Mouse (Mus musculus) T-cell, adult 2 months (primary cell): Measurements from ENCODE around the gene Retreg3.
"Not testable (repeated sequence)": the region's sequence is repeated elsewhere in the genome, so short reads cannot be mapped to it uniquely, and the experiment has no call there.

Experiments
- DNase-seq: peaks from one replicate; pipeline ENCODE4 v3.0.0; 2022; ENCODE audit warnings: low spot score

Gene Retreg3

GRCm38 (mm10) chr11:101119761-101120544 is at the start of gene Retreg3, which contains the start of gene Tubg1:
Retreg3 (minus strand) TSS chr11:101119893.
Tubg1 (plus strand) TSS chr11:101119938.
- DNase-seq = peak; percentile 99

DNA sequence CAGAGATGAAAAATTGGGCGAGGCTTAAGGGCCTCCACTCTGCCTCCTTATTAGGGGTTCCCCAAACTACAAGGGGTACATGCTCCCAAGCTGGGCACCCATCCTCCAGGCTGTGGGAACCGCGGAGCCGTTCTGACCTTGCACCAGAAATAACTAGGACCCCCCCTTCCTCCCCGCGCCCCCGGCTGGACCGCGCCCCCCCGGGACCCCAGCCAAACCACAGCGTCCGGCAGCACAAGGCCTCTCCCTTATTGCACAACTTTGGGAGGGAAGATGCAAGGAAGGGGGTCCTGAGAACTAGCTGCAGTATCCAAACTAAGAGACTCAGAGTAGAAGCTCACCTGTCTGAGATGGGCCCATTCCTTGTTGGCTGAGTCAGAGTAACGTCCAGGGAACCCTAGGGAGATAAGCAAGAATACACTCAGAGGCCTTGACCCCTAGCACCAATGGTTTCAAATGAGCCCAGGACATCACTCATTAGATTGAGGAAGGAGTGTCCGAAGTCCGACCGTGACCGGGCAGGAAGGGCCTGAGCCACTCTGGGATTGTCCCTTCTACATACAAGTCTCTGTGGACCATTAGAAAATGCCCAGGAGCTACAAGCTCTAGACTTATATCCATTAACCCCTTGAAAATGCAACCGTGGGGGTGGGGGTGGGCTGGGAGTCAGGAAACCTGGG is 48.7 kb upstream of the Retreg3 start:
- DNase-seq = no peak

DNA sequence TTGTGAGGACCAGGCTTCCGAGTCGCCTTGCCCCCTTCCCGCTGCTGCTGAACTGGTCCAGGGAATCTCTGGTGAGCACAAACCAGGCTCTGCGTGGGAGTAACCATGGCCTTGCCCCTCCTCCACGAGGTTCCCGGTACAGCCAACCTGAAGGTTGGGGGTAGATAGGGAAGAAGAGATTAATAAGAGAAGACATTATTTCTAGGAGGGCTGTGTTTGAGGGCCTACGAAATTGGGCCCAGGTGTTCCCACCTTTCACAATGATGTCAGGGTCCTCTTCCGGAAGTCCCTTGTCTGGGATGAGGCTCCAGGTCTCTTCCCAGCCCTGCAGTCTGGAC is 48.2 kb upstream of the Retreg3 start:
- DNase-seq = no peak

DNA sequence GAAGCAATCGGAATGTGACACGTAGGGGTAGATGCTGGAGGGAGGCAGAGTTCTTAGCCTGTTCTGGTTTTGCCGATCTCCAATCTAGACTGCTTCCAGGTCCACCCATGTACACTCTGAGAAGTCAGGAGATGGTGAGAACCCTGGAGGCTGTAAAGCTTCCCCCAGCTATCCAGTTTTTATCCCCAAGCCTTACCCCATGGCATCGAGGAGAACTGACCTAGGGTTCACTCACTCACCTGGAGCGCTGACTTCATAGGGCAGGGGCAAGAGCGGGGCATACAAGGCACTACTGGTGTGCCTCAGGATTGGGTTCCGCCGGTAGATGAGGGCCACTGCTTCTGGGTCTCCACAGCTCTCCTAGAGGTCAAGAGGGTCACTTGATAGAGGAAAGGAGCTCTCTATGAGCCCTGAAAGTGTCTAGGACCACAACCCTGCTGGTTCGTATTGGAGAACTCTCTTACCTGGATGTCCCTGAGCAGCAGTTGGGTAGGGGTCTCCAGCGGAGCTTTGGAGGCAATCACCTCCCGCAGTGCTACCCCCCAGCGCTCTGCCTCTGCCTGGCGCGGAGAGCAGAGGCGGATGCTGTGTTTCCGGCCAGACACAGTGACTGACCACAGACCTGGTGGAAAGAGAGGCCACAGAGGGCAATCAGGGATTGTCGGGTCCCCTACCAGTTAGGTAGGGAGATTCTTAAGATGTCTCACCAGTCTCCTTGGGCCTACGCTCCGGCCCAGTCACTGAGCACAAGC is 47.7 kb upstream of the Retreg3 start:
- no peak for DNase-seq

- no peak for DNase-seq
These were observed 46.7 kb upstream of the Retreg3 start for GRCm38 (mm10) chr11:101166357-101166756.

GRCm38 (mm10) chr11:101164677-101165580 is 45.2 kb upstream of the Retreg3 start:
- DNase-seq = no peak

DNA sequence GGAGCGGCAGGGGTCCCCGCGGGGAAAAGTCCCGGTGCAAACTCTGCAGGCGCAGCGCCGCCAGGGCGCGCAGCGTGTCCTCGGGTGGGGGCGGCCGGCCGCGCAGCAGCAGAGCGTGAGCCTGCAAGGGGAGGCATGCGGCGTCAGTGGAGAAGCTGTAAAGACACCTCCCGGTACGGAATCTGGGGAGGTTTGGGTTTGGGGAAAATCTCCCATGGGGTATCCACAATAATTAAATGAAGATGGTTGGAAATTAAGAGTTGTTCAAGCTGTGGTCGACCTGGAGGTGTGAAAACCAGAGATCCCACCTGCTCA is 44.6 kb upstream of the Retreg3 start:
- no peak for DNase-seq

- DNase-seq = no peak
These were observed 44.0 kb upstream of the Retreg3 start for GRCm38 (mm10) chr11:101163476-101164350.

- DNase-seq = no peak
These were observed 43.1 kb upstream of the Retreg3 start for GRCm38 (mm10) chr11:101162772-101163171.

DNA sequence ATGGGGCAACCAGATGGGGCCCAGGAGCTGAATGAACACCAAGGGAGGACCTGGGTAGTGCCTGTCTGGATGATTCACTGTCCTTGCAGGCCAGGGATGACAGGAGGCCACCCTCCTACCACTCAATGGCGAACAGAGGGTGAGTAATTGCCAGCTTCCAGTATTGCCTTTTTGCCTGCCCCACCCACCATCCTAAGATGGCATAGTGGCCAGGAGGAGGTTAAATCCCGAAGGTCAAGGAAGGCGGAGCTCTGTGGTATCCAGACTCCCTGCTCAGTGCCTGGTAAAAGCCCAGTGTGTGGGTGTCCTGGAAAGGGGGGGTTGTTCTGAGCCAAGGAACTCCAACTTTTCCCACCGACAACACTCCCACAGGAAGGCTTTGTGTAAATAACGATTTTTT is 42.6 kb upstream of the Retreg3 start:
- no peak for DNase-seq

DNA sequence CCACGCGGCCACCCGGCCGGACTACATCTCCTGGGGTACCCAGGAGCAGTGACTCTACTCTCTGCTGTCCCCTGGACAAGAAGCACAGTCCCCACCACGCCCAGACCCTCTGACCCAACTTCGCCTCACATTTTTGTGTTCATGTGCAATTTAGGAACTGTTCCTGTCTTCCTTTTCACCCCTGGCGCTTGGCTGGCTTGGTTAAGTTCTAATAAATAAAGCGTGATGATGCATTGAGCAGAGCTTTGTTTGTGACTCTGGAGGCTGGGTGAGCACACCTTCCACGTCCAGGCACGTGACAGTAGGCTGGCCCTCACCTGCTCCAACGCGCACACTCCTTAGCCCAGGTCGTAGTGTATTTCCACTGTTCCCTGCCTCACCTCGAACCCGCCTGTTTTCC is 41.9 kb upstream of the Retreg3 start:
- DNase-seq = no peak

DNA sequence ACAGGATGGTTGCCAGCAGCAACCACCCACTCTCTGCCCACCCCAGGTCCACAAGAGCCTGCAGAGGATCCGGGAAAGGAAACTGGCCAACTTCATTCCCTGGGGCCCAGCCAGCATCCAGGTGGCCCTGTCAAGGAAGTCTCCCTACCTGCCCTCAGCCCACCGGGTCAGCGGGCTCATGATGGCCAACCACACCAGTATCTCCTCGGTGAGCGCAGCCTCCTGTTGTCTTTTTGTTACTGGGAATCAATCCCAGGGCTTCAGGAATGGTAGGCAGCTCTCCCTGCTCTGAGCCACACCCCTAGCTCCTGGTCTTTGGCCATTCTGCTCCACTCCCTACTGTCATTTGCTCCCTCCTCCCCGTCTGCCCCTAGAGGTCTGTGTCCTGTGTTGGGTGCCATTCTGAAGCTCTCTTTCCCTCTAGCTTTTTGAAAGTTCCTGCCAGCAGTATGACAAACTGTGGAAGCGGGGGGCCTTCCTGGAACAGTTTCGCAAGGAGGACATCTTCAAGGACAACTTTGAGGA is 41.4 kb upstream of the Retreg3 start:
- not testable (repeated sequence) for DNase-seq

GRCm38 (mm10) chr11:101160151-101160550 is 40.5 kb upstream of the Retreg3 start:
- DNase-seq = not testable (repeated sequence)

DNA sequence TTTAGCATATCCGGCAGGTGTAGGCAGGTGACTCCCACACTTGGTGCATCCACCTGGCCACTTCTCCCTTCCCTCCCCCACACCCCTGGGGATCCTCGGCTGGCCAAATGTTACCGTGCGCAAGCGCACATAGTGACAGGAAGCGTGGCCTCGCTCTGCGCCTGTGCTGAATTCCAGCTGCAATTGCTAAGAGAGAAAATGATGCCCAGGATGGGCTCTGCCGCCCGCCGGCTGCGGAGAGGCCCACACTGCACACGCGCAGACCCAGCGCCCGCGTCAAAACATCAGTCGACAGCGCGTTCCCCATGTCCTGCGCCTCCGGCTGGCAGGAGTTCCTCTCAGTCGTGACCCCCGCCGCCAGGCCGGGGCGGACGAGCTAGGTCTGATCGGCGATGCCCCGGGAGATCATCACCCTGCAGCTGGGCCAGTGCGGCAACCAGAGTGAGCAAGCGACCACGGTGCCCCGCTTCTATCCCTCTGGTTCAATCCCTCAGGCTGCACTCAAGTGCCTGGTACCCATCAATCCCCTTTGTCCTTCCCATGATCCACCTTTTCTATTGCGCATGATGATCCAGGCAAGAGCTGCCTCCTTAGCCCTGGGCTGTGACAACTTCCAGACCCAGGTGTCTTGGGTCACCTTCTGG is 36.2 kb upstream of the Retreg3 start, which contains the start of gene Tubg2:
TSS of gene Tubg2 (plus strand) at position 180 of the 644 bp plus-strand sequence.
- peak; percentile 67 for DNase-seq

DNA sequence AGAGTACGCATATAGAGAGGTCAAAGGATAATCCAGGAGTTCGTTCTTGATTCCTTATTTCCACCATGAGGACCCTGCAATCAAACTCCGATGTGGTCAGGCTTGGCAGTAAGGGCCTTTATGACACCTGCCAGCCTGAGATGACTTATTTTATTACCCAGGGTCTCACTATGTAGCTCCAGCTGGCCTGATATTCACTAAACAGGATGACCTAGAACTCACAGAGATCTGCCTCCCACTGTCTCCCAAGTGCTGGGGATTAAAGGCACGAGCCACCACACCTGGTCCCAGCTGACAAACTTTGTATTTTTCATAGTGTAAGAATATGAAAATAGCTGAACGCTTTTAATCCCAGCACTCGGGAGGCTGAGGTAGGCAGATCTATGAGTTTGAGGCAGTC is 35.5 kb upstream of the Retreg3 start:
- DNase-seq = no peak

DNA sequence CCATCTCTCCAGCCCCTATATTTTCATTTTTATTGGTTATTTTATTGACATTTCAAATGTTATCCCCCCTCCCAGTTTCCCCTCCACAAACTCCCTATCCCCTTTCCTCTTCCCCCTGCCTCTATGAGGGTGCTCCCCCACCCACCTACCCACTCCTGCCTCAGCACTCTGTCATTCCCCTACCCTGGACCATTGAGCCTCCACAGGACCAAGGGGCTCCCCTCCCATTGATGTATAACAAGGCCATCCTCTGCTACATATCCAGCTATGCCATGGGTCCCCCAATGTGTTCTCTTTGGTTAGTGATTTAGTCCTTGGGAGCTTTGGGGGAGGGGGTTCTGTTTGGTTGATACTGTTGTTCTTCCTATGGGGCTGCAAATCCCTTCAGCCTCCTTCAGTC is 35.0 kb upstream of the Retreg3 start:
- no peak for DNase-seq

DNA sequence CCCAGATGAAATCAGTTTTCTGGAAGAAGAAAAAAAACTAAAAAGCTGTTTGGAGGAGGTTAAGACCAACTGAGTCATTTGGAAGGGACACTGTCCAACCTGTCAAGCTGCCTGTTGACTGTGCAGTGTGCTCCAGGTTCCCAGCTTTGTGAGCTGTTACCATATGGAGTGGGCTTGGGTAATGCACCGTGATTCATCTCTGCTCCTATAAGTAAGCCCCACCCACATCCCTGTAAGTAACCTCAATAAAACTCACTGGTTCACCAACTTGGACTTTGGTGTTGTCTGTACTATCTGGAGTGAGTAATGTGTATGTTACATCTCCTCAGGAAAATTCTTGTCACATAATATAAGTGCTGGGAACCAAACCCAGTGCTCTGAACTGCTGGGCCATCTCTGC is 33.1 kb upstream of the Retreg3 start:
- DNase-seq = no peak

DNA sequence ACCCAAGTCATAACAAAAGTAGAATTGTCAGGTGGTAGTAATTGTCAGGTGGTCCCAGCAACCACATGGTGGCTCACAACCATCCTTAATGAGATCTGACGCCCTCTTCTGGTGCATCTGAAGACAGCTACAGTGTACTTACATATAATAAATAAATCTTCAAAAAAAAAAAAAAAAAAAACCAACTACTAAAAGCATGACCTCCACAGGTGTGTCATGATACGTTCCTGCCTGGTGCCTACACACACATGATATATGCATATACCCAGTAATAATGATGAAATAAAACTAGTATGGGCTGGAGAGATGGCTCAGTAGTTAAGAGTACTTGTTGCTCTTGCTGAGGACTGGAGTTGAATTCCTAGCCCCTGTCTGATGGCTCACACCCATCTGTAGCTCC is 31.4 kb upstream of the Retreg3 start:
- no peak for DNase-seq

GRCm38 (mm10) chr11:101149178-101150105 is 29.7 kb upstream of the Retreg3 start:
- no peak for DNase-seq
